Mouse (Mus musculus) embryonic facial prominence, embryonic 10.5 days (tissue): ENCODE data around the gene Gm10840. TPM values are rescaled to one million over a fixed set of nuclear protein-coding genes. Genes with fewer than 3 reads are reported as not detected.

Experiments
- polyA plus RNA-seq: library from polyadenylated mRNA; unstranded; fragments of >200 nt; fragmentation: Nextera tagmentation; extraction: Ambion mirVana; gene quantifications from 2 replicates; pipeline ENCODE4 v1.2.1, GENCODE M21; 2016

Gm10840 gene
- polyA plus RNA-seq, 1 experiment from 2014 or later = 1.5 TPM

Other genes with a start within 250 kb of the Gm10840 start
- 13.2 and 14.0 TPM in 2 replicates for gene Cyb561, start 207.5 kb upstream of the Gm10840 start, polyA plus RNA-seq
- 0.45 and 0.50 TPM in 2 replicates for gene Ace, start 192.9 kb upstream of the Gm10840 start, polyA plus RNA-seq
- gene Ace3, start 166.2 kb upstream of the Gm10840 start, polyA plus RNA-seq = not detected in 2 replicates
- 0.30 and 0.48 TPM in 2 replicates for gene Kcnh6, start 152.7 kb upstream of the Gm10840 start, polyA plus RNA-seq
- 91.2 and 93.4 TPM in 2 replicates for gene Dcaf7, start 124.0 kb upstream of the Gm10840 start, polyA plus RNA-seq
- gene Taco1, start 94.8 kb upstream of the Gm10840 start, polyA plus RNA-seq = 12.7 and 13.8 TPM in 2 replicates
- 20.9 and 23.9 TPM in 2 replicates for gene Map3k3, start 76.2 kb upstream of the Gm10840 start, polyA plus RNA-seq
- 445 and 476 TPM in 2 replicates for gene Limd2, start within 50 bp of the Gm10840 start, polyA plus RNA-seq
- gene Strada, start 41.3 kb downstream of the Gm10840 start, polyA plus RNA-seq = 40.0 and 40.4 TPM in 2 replicates
- 71.2 and 72.9 TPM in 2 replicates for gene Ccdc47, start 55.5 kb downstream of the Gm10840 start, polyA plus RNA-seq
- 107 and 108 TPM in 2 replicates for gene Ddx42, start 56.1 kb downstream of the Gm10840 start, polyA plus RNA-seq
- gene Ftsj3, start 95.2 kb downstream of the Gm10840 start, polyA plus RNA-seq = 85.3 and 92.0 TPM in 2 replicates
- gene Psmc5, start 95.3 kb downstream of the Gm10840 start, polyA plus RNA-seq = 419 and 430 TPM in 2 replicates
- 35.9 and 37.1 TPM in 2 replicates for gene Smarcd2, start 112.1 kb downstream of the Gm10840 start, polyA plus RNA-seq
- gene Tcam1, start 115.8 kb downstream of the Gm10840 start, polyA plus RNA-seq = 0.21 and 0.28 TPM in 2 replicates
- not detected in 2 replicates for gene Gh, start 141.0 kb downstream of the Gm10840 start, polyA plus RNA-seq
- 0.91 and 1.7 TPM in 2 replicates for gene Cd79b, start 153.9 kb downstream of the Gm10840 start, polyA plus RNA-seq
- 0.04 and 0.10 TPM in 2 replicates for gene Scn4a, start 192.4 kb downstream of the Gm10840 start, polyA plus RNA-seq
- not detected in 2 replicates for gene Prr29, start 204.6 kb downstream of the Gm10840 start, polyA plus RNA-seq
- 16.9 and 20.6 TPM in 2 replicates for gene Icam2, start 227.2 kb downstream of the Gm10840 start, polyA plus RNA-seq